Mouse (Mus musculus): Measurements from ENCODE around the gene Stat1. TPM values are rescaled to one million over a fixed set of nuclear protein-coding genes. Genes with fewer than 3 reads are reported as not detected.

The Stat1 gene
- polyA plus RNA-seq, 1 experiment from 2014 or later: 13.1 TPM

DNA sequence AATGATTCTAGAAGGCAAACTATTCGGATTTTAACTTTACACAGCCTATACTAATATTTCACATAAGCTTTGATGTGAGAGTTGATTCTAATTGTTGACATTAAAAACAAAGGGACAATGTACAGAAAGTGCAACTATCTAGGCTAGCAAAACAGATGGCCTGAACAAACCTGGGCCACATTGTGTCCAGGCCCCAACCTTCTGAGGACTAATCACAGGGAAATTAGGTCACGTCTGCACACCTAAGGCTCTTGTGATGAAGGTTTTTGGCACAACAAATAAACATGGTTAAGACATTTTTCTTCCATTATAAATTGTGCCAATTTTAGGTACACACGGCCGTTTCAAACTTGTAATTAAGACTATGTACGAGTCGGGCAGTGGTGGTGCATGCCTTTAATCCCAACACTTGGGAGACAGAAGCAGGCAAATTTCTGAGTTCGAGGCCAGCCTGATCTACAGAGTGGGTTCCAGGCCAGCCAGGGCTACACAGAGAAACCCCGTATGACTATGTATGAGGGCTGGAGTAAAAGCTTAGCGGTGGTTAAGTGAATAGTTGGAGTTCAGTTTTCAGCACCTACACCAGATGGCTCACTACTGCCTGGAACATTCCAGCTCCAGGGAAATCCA, 60.8 kb downstream of the Stat1 start:
- Histone ChIP-seq H3K4me1 (ENCODE audit: control insufficient read depth, insufficient read depth, low read length) (no peaks in the 10 kb centered on the region), H3K27ac (ENCODE audit: low read depth, low read length) (no peak overlapping the region), H3K36me3 (ENCODE audit: control insufficient read depth, insufficient read depth, low read length) (no peaks in the 10 kb centered on the region), H3K9me3 (replicated peaks; ENCODE audit: control insufficient read depth, low read length) (no peaks in the 10 kb centered on the region), H3K4me2 (ENCODE audit: low read length) (no peak overlapping the region), H3K9ac (ENCODE audit: low read length) (no peak overlapping the region), H3K4me3 (ENCODE audit: low read depth, low read length) (no peak overlapping the region), H3K27me3 (replicated peaks; ENCODE audit: control insufficient read depth, insufficient read depth, low read length) (no peaks in the 10 kb centered on the region)
- ATAC-seq (no peak), DNase-seq (ENCODE audit: low spot score) (no peak)
- whole genome bisulfite sequencing: 93% methylated on average over 9 of the region's 9 CpGs

GRCm38 (mm10) chr1:52181994-52182393, 62.8 kb downstream of the Stat1 start:
- DNase-seq (ENCODE audit: low spot score) (no peak), ATAC-seq (no peak)
- H3K27ac ChIP-seq (ENCODE audit: low read depth, low read length): no peak overlapping the region

GRCm38 (mm10) chr1:52182992-52183391, 63.8 kb downstream of the Stat1 start:
- Histone ChIP-seq H3K4me2 (ENCODE audit: low read length) (no peak overlapping the region), H3K36me3 (ENCODE audit: control insufficient read depth, insufficient read depth, low read length) (peaks cover 3% of the 10 kb centered on the region; the same call in 1 of the 2 replicates), H3K4me3 (ENCODE audit: low read depth, low read length) (no peak overlapping the region), H3K27ac (ENCODE audit: low read depth, low read length) (no peak overlapping the region), H3K9me3 (replicated peaks; ENCODE audit: control insufficient read depth, low read length) (no peaks in the 10 kb centered on the region), H3K27me3 (replicated peaks; ENCODE audit: control insufficient read depth, insufficient read depth, low read length) (no peaks in the 10 kb centered on the region), H3K4me1 (ENCODE audit: control insufficient read depth, insufficient read depth, low read length) (no peaks in the 10 kb centered on the region), H3K9ac (ENCODE audit: low read length) (no peak overlapping the region)
- DNase-seq (ENCODE audit: low spot score) (peak; percentile 31), ATAC-seq (no peak)
- WGBS: 94% methylated on average over 2 of the region's 2 CpGs

More at GRCm38 (mm10) chr1:52181994-52182393, 62.8 kb downstream of the Stat1 start:
- H3K4me2 ChIP-seq (ENCODE audit: low read length): no peak overlapping the region
- no peaks in the 10 kb centered on the region for H3K36me3 ChIP-seq (ENCODE audit: control insufficient read depth, insufficient read depth, low read length)
- H3K9ac ChIP-seq (ENCODE audit: low read length): no peak overlapping the region
- no peak overlapping the region for H3K4me3 ChIP-seq (ENCODE audit: low read depth, low read length)
- H3K9me3 ChIP-seq (replicated peaks; ENCODE audit: control insufficient read depth, low read length): no peaks in the 10 kb centered on the region
- H3K27me3 ChIP-seq (replicated peaks; ENCODE audit: control insufficient read depth, insufficient read depth, low read length): no peaks in the 10 kb centered on the region
- H3K4me1 ChIP-seq (ENCODE audit: control insufficient read depth, insufficient read depth, low read length): no peaks in the 10 kb centered on the region

Other genes starting within 250 kb of the Stat1 start
- 78.1 and 89.1 TPM in 2 replicates for gene Myo1b, start 203.4 kb upstream of the Stat1 start, polyA plus RNA-seq (2014; fragmentation: Nextera tagmentation; extraction: Ambion mirVana)
- 1.6 TPM in 2 replicates for gene Stat4, start 132.3 kb upstream of the Stat1 start, polyA plus RNA-seq (2014; fragmentation: Nextera tagmentation; extraction: Ambion mirVana)
- 35.4 and 37.4 TPM in 2 replicates for gene Gls, start 113.8 kb downstream of the Stat1 start, polyA plus RNA-seq (2014; fragmentation: Nextera tagmentation; extraction: Ambion mirVana)